Mouse (Mus musculus) bone marrow macrophage, adult 2 months (primary cell): ENCODE results near the gene 1700057G04Rik. TPM values are rescaled to one million over a fixed set of nuclear protein-coding genes. Genes with fewer than 3 reads are reported as not detected.

Experiments used
- H3K27ac ChIP-seq: 2 replicates; pipeline ENCODE4 v1.5.1; 2012; ENCODE audit warnings: low read depth, low read length; ENCODE audit not compliant: insufficient read depth
- H3K4me1 ChIP-seq: 2 replicates; pipeline ENCODE4 v1.6.1; 2012; ENCODE audit warnings: low read length; ENCODE audit not compliant: control insufficient read depth, insufficient read depth
- H3K4me3 ChIP-seq: 2 replicates; pipeline ENCODE4 v1.5.1; 2012; ENCODE audit warnings: mild to moderate bottlenecking, low read length, moderate library complexity; ENCODE audit not compliant: insufficient read depth
- CTCF ChIP-seq: IDR thresholded peaks from 2 replicates; pipeline ENCODE4 v1.5.1; 2012; ENCODE audit warnings: low read depth, mild to moderate bottlenecking, low read length, moderate library complexity
- POLR2A ChIP-seq: IDR thresholded peaks from 2 replicates; pipeline ENCODE4 v1.6.1; 2012; ENCODE audit warnings: mild to moderate bottlenecking, low read depth, low read length, borderline replicate concordance
- polyA plus RNA-seq: library from polyadenylated mRNA; stranded (reverse); fragments of >200 nt; gene quantifications from 2 replicates; pipeline ENCODE4 v1.2.4, GENCODE M21; 2012; ENCODE audit not compliant: missing spikeins, insufficient read depth, insufficient read length

The 1700057G04Rik gene
- polyA plus RNA-seq, 1 experiment, result not detected

- Histone ChIP-seq H3K4me1 (peaks cover 8% of the 10 kb centered on the region; the same call in 1 of the 2 replicates), H3K27ac (no peak overlapping the region), H3K4me3 (no peak overlapping the region)
- no peak for TF ChIP-seq POLR2A
- TF ChIP-seq CTCF, result no peak
Measured at GRCm38 (mm10) chr9:92337063-92337462, 27.9 kb downstream of the 1700057G04Rik start.

- Histone ChIP-seq H3K27ac (no peak overlapping the region), H3K4me3 (no peak overlapping the region), H3K4me1 (peaks cover 4% of the 10 kb centered on the region; the same call in 1 of the 2 replicates)
- TF ChIP-seq POLR2A, result no peak
Measured at GRCm38 (mm10) chr9:92337661-92338060, 28.5 kb downstream of the 1700057G04Rik start.

- Histone ChIP-seq H3K4me3 (no peak overlapping the region), H3K27ac (no peak overlapping the region), H3K4me1 (no peaks in the 10 kb centered on the region)
- TF ChIP-seq POLR2A (no peak), CTCF (no peak)
Measured at GRCm38 (mm10) chr9:92338954-92339353, 29.8 kb downstream of the 1700057G04Rik start.

GRCm38 (mm10) chr9:92351924-92352323 lies 42.7 kb downstream of the 1700057G04Rik start:
- Histone ChIP-seq H3K4me3 (no peak overlapping the region), H3K4me1 (no peaks in the 10 kb centered on the region), H3K27ac (no peak overlapping the region)
- TF ChIP-seq POLR2A (no peak), CTCF (no peak)

GRCm38 (mm10) chr9:92353306-92353705 lies 44.1 kb downstream of the 1700057G04Rik start:
- H3K27ac ChIP-seq, result no peak overlapping the region
- no peak overlapping the region for H3K4me3 ChIP-seq
- TF ChIP-seq CTCF, result no peak
- TF ChIP-seq POLR2A, result no peak
- H3K4me1 ChIP-seq, result no peaks in the 10 kb centered on the region

- no peak for TF ChIP-seq POLR2A
- no peak for TF ChIP-seq CTCF
- Histone ChIP-seq H3K4me3 (no peak overlapping the region), H3K27ac (no peak overlapping the region), H3K4me1 (peaks cover 11% of the 10 kb centered on the region)
Measured at GRCm38 (mm10) chr9:92360691-92361310, 51.6 kb downstream of the 1700057G04Rik start.

- TF ChIP-seq POLR2A, result no peak
- no peak for TF ChIP-seq CTCF
- H3K4me1 ChIP-seq, result peaks cover 19% of the 10 kb centered on the region
- H3K4me3 ChIP-seq, result no peak overlapping the region
- no peak overlapping the region for H3K27ac ChIP-seq
Measured at GRCm38 (mm10) chr9:92363478-92363877, 54.3 kb downstream of the 1700057G04Rik start.

- Histone ChIP-seq H3K4me1 (peaks cover 9% of the 10 kb centered on the region), H3K27ac (no peak overlapping the region), H3K4me3 (no peak overlapping the region)
- TF ChIP-seq CTCF (no peak), POLR2A (no peak)
Measured at GRCm38 (mm10) chr9:92368920-92369319, 59.7 kb downstream of the 1700057G04Rik start.

GRCm38 (mm10) chr9:92373896-92374295 lies 64.7 kb downstream of the 1700057G04Rik start:
- no peak overlapping the region for H3K4me3 ChIP-seq
- TF ChIP-seq CTCF (no peak), POLR2A (no peak)
- no peak overlapping the region for H3K27ac ChIP-seq
- 0 out of 2 replicates have a peak, but pooled peaks cover 2% of the 10 kb centered on the region for H3K4me1 ChIP-seq

GRCm38 (mm10) chr9:92374705-92375199 lies 65.6 kb downstream of the 1700057G04Rik start:
- H3K4me3 ChIP-seq, result no peak overlapping the region
- no peak for TF ChIP-seq POLR2A
- no peak for TF ChIP-seq CTCF
- H3K27ac ChIP-seq, result no peak overlapping the region
- 0 out of 2 replicates have a peak, but pooled peaks cover 2% of the 10 kb centered on the region for H3K4me1 ChIP-seq

GRCm38 (mm10) chr9:92375378-92375777 lies 66.2 kb downstream of the 1700057G04Rik start:
- Histone ChIP-seq H3K4me1 (0 out of 2 replicates have a peak, but pooled peaks cover 2% of the 10 kb centered on the region), H3K4me3 (no peak overlapping the region), H3K27ac (no peak overlapping the region)
- TF ChIP-seq CTCF (no peak), POLR2A (no peak)
